Mouse (Mus musculus) midbrain, embryonic 14.5 days (tissue): ENCODE data around the gene Ephb1. TPM values are rescaled to one million over a fixed set of nuclear protein-coding genes. Genes with fewer than 3 reads are reported as not detected.

Source experiments
- ATAC-seq: fragments of 200-750 bp; cut with Nextera tagmentation; 2 replicates; pipeline ENCODE4 v1.8.0; 2017; ENCODE audit warnings: moderate number of reproducible peaks, moderate library complexity; ENCODE audit not compliant: low FRiP score, low TSS enrichment
- DNase-seq: peaks from one replicate; pipeline ENCODE4 v3.0.0-alpha.2; 2015
- H3K27ac ChIP-seq: fragments of 300-500 bp; sonication (generic); replicated peaks from 2 replicates; pipeline ENCODE4 v1.5.1; 2014; ENCODE audit warnings: mild to moderate bottlenecking, low read depth, low read length, moderate library complexity
- H3K27me3 ChIP-seq: fragments of 300-500 bp; sonication (generic); 2 replicates; pipeline ENCODE4 v1.6.1; 2014; ENCODE audit warnings: low read length, control low read depth, mixed read lengths; ENCODE audit not compliant: control insufficient read depth, insufficient read depth
- H3K36me3 ChIP-seq: fragments of 300-500 bp; sonication (generic); 2 replicates; pipeline ENCODE4 v1.6.1; 2014; ENCODE audit warnings: low read length, control low read depth; ENCODE audit not compliant: control insufficient read depth, insufficient read depth
- H3K4me1 ChIP-seq: fragments of 300-500 bp; sonication (generic); 2 replicates; pipeline ENCODE4 v1.6.1; 2014; ENCODE audit warnings: mild to moderate bottlenecking, antibody characterized with exemption, low read length, control low read depth; ENCODE audit not compliant: control insufficient read depth, insufficient read depth
- H3K4me2 ChIP-seq: fragments of 300-500 bp; sonication (generic); 2 replicates; pipeline ENCODE4 v1.6.1; 2014; ENCODE audit warnings: mild to moderate bottlenecking, low read length, moderate library complexity
- H3K4me3 ChIP-seq: fragments of 300-500 bp; sonication (generic); replicated peaks from 2 replicates; pipeline ENCODE4 v1.5.1; 2014; ENCODE audit warnings: low read depth, low read length
- H3K9ac ChIP-seq: fragments of 300-500 bp; sonication (generic); replicated peaks from 2 replicates; pipeline ENCODE4 v1.6.1; 2014; ENCODE audit warnings: mild to moderate bottlenecking, low read length, moderate library complexity
- H3K9me3 ChIP-seq: fragments of 300-500 bp; sonication (generic); 2 replicates; pipeline ENCODE4 v1.6.1; 2016; ENCODE audit warnings: low read length, control low read depth, mixed read lengths; ENCODE audit not compliant: control insufficient read depth
- WGBS: fragments of 180-500 bp; shearing (Covaris S2); extraction: QIAGEN DNeasy Blood & Tissue Kit; methylation state at CpG from one replicate; pipeline ENCODE4 v1.1.7; 2014; 5-methylcytosine and 5-hydroxymethylcytosine counted together
- polyA plus RNA-seq: library from polyadenylated mRNA; unstranded; fragments of >200 nt; fragmentation: Nextera tagmentation; extraction: Ambion mirVana; gene quantifications from 2 replicates; pipeline ENCODE4 v1.2.1, GENCODE M21; 2014

The Ephb1 gene
- polyA plus RNA-seq, 1 experiment from 2014 or later = 93.9 TPM

GRCm38 (mm10) chr9:102194063-102194462, 160.4 kb downstream of the Ephb1 start:
- no peak overlapping the region for H3K4me2 ChIP-seq
- 75% methylated on average over 4 of the region's 4 CpGs for WGBS
- no peak overlapping the region for H3K4me3 ChIP-seq
- no peaks in the 10 kb centered on the region for H3K27me3 ChIP-seq
- peaks cover 9% of the 10 kb centered on the region for H3K36me3 ChIP-seq
- H3K4me1 ChIP-seq = peaks cover 51% of the 10 kb centered on the region
- ATAC-seq (no peak), DNase-seq (no peak)
- peak overlapping the region; percentile 37; the same call in 1 of the 2 replicates for H3K27ac ChIP-seq
- H3K9me3 ChIP-seq = no peaks in the 10 kb centered on the region
- H3K9ac ChIP-seq = no peak overlapping the region

- Histone ChIP-seq H3K36me3 (peaks cover 9% of the 10 kb centered on the region), H3K27ac (peak overlapping the region; percentile 68), H3K4me3 (no peak overlapping the region), H3K4me1 (peaks cover 41% of the 10 kb centered on the region), H3K9me3 (no peaks in the 10 kb centered on the region), H3K4me2 (no peak overlapping the region), H3K9ac (no peak overlapping the region), H3K27me3 (no peaks in the 10 kb centered on the region)
- ATAC-seq (peak; percentile 77), DNase-seq (peak; percentile 71)
- WGBS = 20% methylated on average over 13 of the region's 13 CpGs
These were observed 161.5 kb downstream of the Ephb1 start for GRCm38 (mm10) chr9:102192724-102193685.

- no peaks in the 10 kb centered on the region for H3K9me3 ChIP-seq
- no peak overlapping the region for H3K4me3 ChIP-seq
- no peak overlapping the region for H3K27ac ChIP-seq
- ATAC-seq (no peak), DNase-seq (no peak)
- H3K4me1 ChIP-seq = peaks cover 38% of the 10 kb centered on the region
- no peak overlapping the region for H3K9ac ChIP-seq
- H3K36me3 ChIP-seq = peaks cover 6% of the 10 kb centered on the region
- no peak overlapping the region for H3K4me2 ChIP-seq
- WGBS = 86% methylated on average over 9 of the region's 9 CpGs
- no peaks in the 10 kb centered on the region for H3K27me3 ChIP-seq
These were observed 164.4 kb downstream of the Ephb1 start for GRCm38 (mm10) chr9:102190058-102190457.

- Histone ChIP-seq H3K9ac (no peak overlapping the region), H3K9me3 (no peaks in the 10 kb centered on the region), H3K27ac (no peak overlapping the region), H3K4me3 (no peak overlapping the region), H3K4me2 (no peak overlapping the region), H3K36me3 (no peaks in the 10 kb centered on the region), H3K4me1 (peaks cover 38% of the 10 kb centered on the region), H3K27me3 (no peaks in the 10 kb centered on the region)
- ATAC-seq (no peak), DNase-seq (peak; percentile 69)
- WGBS = 54% methylated on average over 11 of the region's 11 CpGs
These were observed 165.1 kb downstream of the Ephb1 start for GRCm38 (mm10) chr9:102189406-102189805.

GRCm38 (mm10) chr9:102183663-102184274, 170.7 kb downstream of the Ephb1 start:
- Histone ChIP-seq H3K4me3 (no peak overlapping the region), H3K27me3 (no peaks in the 10 kb centered on the region), H3K4me1 (peaks cover 41% of the 10 kb centered on the region), H3K27ac (no peak overlapping the region; the same call in 1 of the 2 replicates), H3K4me2 (no peak overlapping the region), H3K36me3 (no peaks in the 10 kb centered on the region), H3K9me3 (no peaks in the 10 kb centered on the region), H3K9ac (no peak overlapping the region)
- WGBS = 69% methylated on average over 22 of the region's 22 CpGs
- no peak for ATAC-seq
- DNase-seq = peak; percentile 44

GRCm38 (mm10) chr9:102181810-102182490, 172.5 kb downstream of the Ephb1 start:
- no peak overlapping the region for H3K4me3 ChIP-seq
- WGBS = 31% methylated on average over 10 of the region's 10 CpGs
- ATAC-seq = peak; percentile 69
- H3K9ac ChIP-seq = 0 out of 2 replicates have a peak overlapping the region, but pooled peaks have one; percentile 14
- DNase-seq = peak; percentile 59
- H3K9me3 ChIP-seq = no peaks in the 10 kb centered on the region
- H3K27me3 ChIP-seq = no peaks in the 10 kb centered on the region
- peak overlapping the region; percentile 50; the same call in 1 of the 2 replicates for H3K27ac ChIP-seq
- H3K4me2 ChIP-seq = no peak overlapping the region
- H3K4me1 ChIP-seq = peaks cover 45% of the 10 kb centered on the region
- no peaks in the 10 kb centered on the region for H3K36me3 ChIP-seq

- H3K36me3 ChIP-seq = no peaks in the 10 kb centered on the region
- H3K9ac ChIP-seq = no peak overlapping the region
- H3K27ac ChIP-seq = peak overlapping the region; percentile 50; the same call in 1 of the 2 replicates
- 26% methylated on average over 3 of the region's 3 CpGs for WGBS
- ATAC-seq (peak; percentile 68; the same call in 1 of the 2 replicates), DNase-seq (peak; percentile 31)
- H3K4me3 ChIP-seq = no peak overlapping the region
- no peaks in the 10 kb centered on the region for H3K9me3 ChIP-seq
- H3K4me1 ChIP-seq = peaks cover 45% of the 10 kb centered on the region
- no peak overlapping the region for H3K4me2 ChIP-seq
- no peaks in the 10 kb centered on the region for H3K27me3 ChIP-seq
These were observed 173.2 kb downstream of the Ephb1 start for GRCm38 (mm10) chr9:102181276-102181675.

GRCm38 (mm10) chr9:102180486-102180885, 174.0 kb downstream of the Ephb1 start:
- DNase-seq (no peak), ATAC-seq (no peak)
- H3K4me1 ChIP-seq = peaks cover 45% of the 10 kb centered on the region
- H3K4me3 ChIP-seq = no peak overlapping the region
- no peak overlapping the region for H3K4me2 ChIP-seq
- H3K27me3 ChIP-seq = no peaks in the 10 kb centered on the region
- 36% methylated on average over 2 of the region's 2 CpGs for WGBS
- H3K36me3 ChIP-seq = no peaks in the 10 kb centered on the region
- no peaks in the 10 kb centered on the region for H3K9me3 ChIP-seq
- H3K27ac ChIP-seq = peak overlapping the region; percentile 50
- H3K9ac ChIP-seq = no peak overlapping the region
